Mouse (Mus musculus): ENCODE measurements around the gene Dmrtc1b. TPM values are rescaled to one million over a fixed set of nuclear protein-coding genes. Genes with fewer than 3 reads are reported as not detected.
"Not testable (repeated sequence)": the region's sequence is repeated elsewhere in the genome, so short reads cannot be mapped to it uniquely, and the experiment has no call there.

The Dmrtc1b gene
- polyA plus RNA-seq (2015; fragmentation: Nextera tagmentation; extraction: Ambion mirVana) = not detected in 2 replicates

- H3K9ac ChIP-seq; H3K27ac ChIP-seq (replicated peaks); H3K9me3 ChIP-seq; H3K4me1 ChIP-seq (replicated peaks); H3K36me3 ChIP-seq; H3K4me3 ChIP-seq; ATAC-seq (ENCODE audit: low FRiP score, low read depth); H3K27me3 ChIP-seq; H3K4me2 ChIP-seq: not testable (repeated sequence)
- WGBS = 89% methylated on average over 10 of the region's 10 CpGs
Measured at GRCm38 (mm10) chrX:102707535-102707934, at the start of gene Dmrtc1b, which contains the start of gene Gm9112. TSS of gene Dmrtc1b (plus strand) at chrX:102707865. TSS of gene Gm9112 (minus strand) at chrX:102707635.

DNA sequence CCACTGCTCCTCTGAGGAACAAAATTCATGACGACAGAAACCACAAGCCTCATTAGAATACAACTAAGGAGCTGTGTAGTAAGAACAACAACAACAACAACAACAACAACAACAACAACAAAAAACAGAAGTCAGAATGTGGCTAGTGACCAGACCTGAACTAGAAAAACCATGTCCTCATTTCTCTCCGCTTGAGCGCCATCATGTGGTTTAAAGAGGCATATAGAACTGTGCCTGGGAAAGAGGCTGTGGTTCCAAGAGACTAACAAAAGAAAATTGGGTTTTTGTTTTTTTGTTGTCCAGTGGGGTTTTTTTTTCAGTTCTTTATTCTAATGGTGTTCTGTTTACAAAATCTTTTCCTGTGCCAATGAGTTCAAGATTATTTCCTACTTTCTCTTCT, 47.0 kb upstream of the Dmrtc1b start:
- Histone ChIP-seq H3K27me3 (no peaks in the 10 kb centered on the region), H3K4me2 (no peak overlapping the region), H3K4me1 (replicated peaks) (no peaks in the 10 kb centered on the region), H3K36me3 (no peaks in the 10 kb centered on the region), H3K27ac (replicated peaks) (no peak overlapping the region), H3K9me3 (no peaks in the 10 kb centered on the region), H3K4me3 (no peak overlapping the region), H3K9ac (no peak overlapping the region)
- ATAC-seq (ENCODE audit: low FRiP score, low read depth) = no peak
- 25% methylated on average over 3 of the region's 3 CpGs for WGBS

DNA sequence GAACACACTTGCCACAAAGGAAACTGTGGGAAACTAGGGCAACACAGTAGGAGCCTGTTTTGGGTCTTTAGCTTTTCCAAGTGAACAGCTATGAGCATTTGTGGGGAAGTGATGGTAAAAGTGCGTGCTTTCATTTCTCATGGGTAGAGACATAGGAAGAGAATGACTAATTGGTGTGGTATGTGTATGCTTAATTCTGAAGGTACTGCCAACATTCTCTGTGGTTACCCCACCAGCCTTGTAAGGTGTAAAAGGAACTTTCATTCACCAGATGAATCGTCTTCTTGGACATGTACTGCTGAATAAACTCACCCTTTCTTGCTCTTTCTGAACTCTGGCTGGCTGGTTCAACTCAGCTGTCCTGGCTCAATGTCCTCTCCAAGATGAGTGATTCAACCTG, 41.0 kb upstream of the Dmrtc1b start:
- H3K27ac ChIP-seq (replicated peaks) = no peak overlapping the region
- H3K36me3 ChIP-seq = no peaks in the 10 kb centered on the region
- H3K9me3 ChIP-seq = no peaks in the 10 kb centered on the region
- H3K4me3 ChIP-seq = no peak overlapping the region
- no peaks in the 10 kb centered on the region for H3K4me1 ChIP-seq (replicated peaks)
- H3K9ac ChIP-seq = no peak overlapping the region
- ATAC-seq (ENCODE audit: low FRiP score, low read depth) = no peak
- WGBS = 88% methylated on average over 2 of the region's 2 CpGs
- H3K27me3 ChIP-seq = no peaks in the 10 kb centered on the region
- H3K4me2 ChIP-seq = no peak overlapping the region

GRCm38 (mm10) chrX:102684706-102685105, 23.0 kb upstream of the Dmrtc1b start:
- not testable (repeated sequence) for H3K4me2 ChIP-seq; H3K4me3 ChIP-seq; H3K9ac ChIP-seq; H3K27ac ChIP-seq (replicated peaks); H3K9me3 ChIP-seq; ATAC-seq (ENCODE audit: low FRiP score, low read depth); H3K36me3 ChIP-seq; H3K27me3 ChIP-seq; H3K4me1 ChIP-seq (replicated peaks)
- WGBS = 64% methylated on average over 3 of the region's 3 CpGs

DNA sequence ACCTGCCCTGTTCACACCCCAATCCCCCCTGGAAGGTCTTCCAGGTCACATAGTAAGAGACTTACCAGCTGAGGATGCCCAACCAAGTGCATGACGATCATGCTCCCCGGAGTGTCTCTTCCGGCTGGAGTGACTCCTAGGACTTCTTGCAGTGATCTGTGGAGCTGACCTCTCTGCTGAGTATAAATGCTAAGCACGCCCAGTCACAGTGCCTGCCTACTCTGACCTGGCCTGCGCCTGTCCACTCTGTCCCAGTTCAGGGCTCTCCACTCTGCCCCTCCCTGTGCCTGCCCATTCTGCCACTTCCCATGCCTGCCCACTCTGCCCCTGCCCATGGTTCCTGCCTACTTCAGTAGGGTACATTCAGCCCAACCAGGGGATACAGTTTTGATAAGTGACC, 20.8 kb upstream of the Dmrtc1b start, which contains the start of gene Gm3880:
Gene Gm3880, minus strand, starts transcription at position 101 of the 400 bp plus-strand sequence.
- not testable (repeated sequence) for H3K9ac ChIP-seq; H3K4me3 ChIP-seq; H3K4me1 ChIP-seq (replicated peaks); H3K27me3 ChIP-seq; H3K4me2 ChIP-seq; H3K36me3 ChIP-seq; ATAC-seq (ENCODE audit: low FRiP score, low read depth); H3K27ac ChIP-seq (replicated peaks); H3K9me3 ChIP-seq
- 94% methylated on average over 5 of the region's 5 CpGs for WGBS

GRCm38 (mm10) chrX:102689252-102689651, 18.4 kb upstream of the Dmrtc1b start:
- H3K27ac ChIP-seq (replicated peaks); H3K36me3 ChIP-seq; H3K27me3 ChIP-seq; H3K9me3 ChIP-seq; H3K4me3 ChIP-seq; H3K4me2 ChIP-seq; H3K4me1 ChIP-seq (replicated peaks); H3K9ac ChIP-seq: not testable (repeated sequence)
- peak; percentile 69; the same call in 1 of the 2 replicates for ATAC-seq (ENCODE audit: low FRiP score, low read depth)
- 18% methylated on average over 4 of the region's 4 CpGs for WGBS

DNA sequence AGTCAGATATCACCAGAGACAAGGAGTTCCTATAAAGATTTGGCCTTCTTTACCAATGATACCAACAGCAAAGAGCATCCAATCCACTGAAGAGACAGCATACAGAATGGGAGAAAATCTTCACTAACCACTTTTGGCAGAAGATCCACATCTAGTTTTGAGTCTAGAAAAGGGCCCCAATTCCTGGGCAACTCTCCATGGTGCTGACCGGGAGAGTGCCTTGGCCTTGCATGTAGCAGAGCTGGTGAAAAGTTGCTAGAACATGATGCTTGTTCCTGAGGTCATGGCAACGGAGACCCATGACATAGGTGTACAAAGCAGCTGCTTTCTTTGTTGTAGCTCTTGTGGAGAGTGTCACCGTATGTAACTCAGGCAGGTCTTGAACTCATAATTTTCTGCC, 7.0 kb upstream of the Dmrtc1b start:
- not testable (repeated sequence) for H3K4me2 ChIP-seq; H3K4me3 ChIP-seq; ATAC-seq (ENCODE audit: low FRiP score, low read depth); H3K9ac ChIP-seq; H3K9me3 ChIP-seq; H3K36me3 ChIP-seq; H3K4me1 ChIP-seq (replicated peaks); H3K27me3 ChIP-seq; H3K27ac ChIP-seq (replicated peaks)
- 76% methylated on average over 3 of the region's 3 CpGs for WGBS

DNA sequence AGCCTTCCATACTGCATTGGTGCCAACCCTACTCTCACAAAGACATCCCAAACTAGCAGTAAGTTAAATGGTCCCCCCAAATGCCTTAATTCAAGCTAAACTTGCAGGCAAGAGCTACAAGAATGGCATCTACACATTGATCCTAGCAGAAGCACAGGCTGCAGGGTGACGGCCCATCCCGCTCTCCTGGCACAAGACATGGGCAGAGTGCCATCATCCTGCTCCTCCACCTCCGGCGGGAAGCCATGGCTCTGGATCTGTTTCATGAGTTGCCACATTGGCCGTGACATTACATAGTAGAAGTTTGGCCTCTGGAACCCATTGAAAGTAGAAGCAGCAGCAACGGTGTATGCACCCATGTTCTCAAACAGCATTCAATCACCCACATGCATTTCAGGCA, 16.6 kb downstream of the Dmrtc1b start:
- H3K9me3 ChIP-seq; H3K9ac ChIP-seq; H3K27ac ChIP-seq (replicated peaks); H3K36me3 ChIP-seq; H3K27me3 ChIP-seq; H3K4me3 ChIP-seq; H3K4me1 ChIP-seq (replicated peaks); ATAC-seq (ENCODE audit: low FRiP score, low read depth); H3K4me2 ChIP-seq: not testable (repeated sequence)
- WGBS = 90% methylated on average over 6 of the region's 6 CpGs

Other genes with a start within 250 kb of the Dmrtc1b start
- gene Hdac8, start 202.5 kb upstream of the Dmrtc1b start, polyA plus RNA-seq (2015; fragmentation: Nextera tagmentation; extraction: Ambion mirVana) = 8.8 and 10.0 TPM in 2 replicates
- 8.2 and 9.7 TPM in 2 replicates for gene Phka1, start 63.6 kb upstream of the Dmrtc1b start, polyA plus RNA-seq (2015; fragmentation: Nextera tagmentation; extraction: Ambion mirVana)
- gene Gm3880, start 20.9 kb upstream of the Dmrtc1b start, polyA plus RNA-seq (2015; fragmentation: Nextera tagmentation; extraction: Ambion mirVana) = not detected in 2 replicates
- gene Gm9112, start 230 bp upstream of the Dmrtc1b start, polyA plus RNA-seq (2015; fragmentation: Nextera tagmentation; extraction: Ambion mirVana) = not detected in 2 replicates
- gene Dmrtc1c1, start 95.1 kb downstream of the Dmrtc1b start, polyA plus RNA-seq (2015; fragmentation: Nextera tagmentation; extraction: Ambion mirVana) = not detected in 2 replicates
- gene Dmrtc1c2, start 146.8 kb downstream of the Dmrtc1b start, polyA plus RNA-seq (2015; fragmentation: Nextera tagmentation; extraction: Ambion mirVana) = not detected in 2 replicates
- not detected in 2 replicates for gene 1700031F05Rik, start 160.1 kb downstream of the Dmrtc1b start, polyA plus RNA-seq (2015; fragmentation: Nextera tagmentation; extraction: Ambion mirVana)
- gene Dmrtc1a, start 200.8 kb downstream of the Dmrtc1b start, polyA plus RNA-seq (2015; fragmentation: Nextera tagmentation; extraction: Ambion mirVana) = 0.94 and 1.1 TPM in 2 replicates
- gene 1700011M02Rik, start 201.0 kb downstream of the Dmrtc1b start, polyA plus RNA-seq (2015; fragmentation: Nextera tagmentation; extraction: Ambion mirVana) = not detected in 2 replicates
- gene 1700018G05Rik, start 220.5 kb downstream of the Dmrtc1b start, polyA plus RNA-seq (2015; fragmentation: Nextera tagmentation; extraction: Ambion mirVana) = not detected in 2 replicates